Mouse (Mus musculus): Measurements from ENCODE around the gene Hoxd3. TPM values are rescaled to one million over a fixed set of nuclear protein-coding genes. Genes with fewer than 3 reads are reported as not detected.

Hoxd3 gene
- polyA plus RNA-seq, 1 experiment, result not detected

DNA sequence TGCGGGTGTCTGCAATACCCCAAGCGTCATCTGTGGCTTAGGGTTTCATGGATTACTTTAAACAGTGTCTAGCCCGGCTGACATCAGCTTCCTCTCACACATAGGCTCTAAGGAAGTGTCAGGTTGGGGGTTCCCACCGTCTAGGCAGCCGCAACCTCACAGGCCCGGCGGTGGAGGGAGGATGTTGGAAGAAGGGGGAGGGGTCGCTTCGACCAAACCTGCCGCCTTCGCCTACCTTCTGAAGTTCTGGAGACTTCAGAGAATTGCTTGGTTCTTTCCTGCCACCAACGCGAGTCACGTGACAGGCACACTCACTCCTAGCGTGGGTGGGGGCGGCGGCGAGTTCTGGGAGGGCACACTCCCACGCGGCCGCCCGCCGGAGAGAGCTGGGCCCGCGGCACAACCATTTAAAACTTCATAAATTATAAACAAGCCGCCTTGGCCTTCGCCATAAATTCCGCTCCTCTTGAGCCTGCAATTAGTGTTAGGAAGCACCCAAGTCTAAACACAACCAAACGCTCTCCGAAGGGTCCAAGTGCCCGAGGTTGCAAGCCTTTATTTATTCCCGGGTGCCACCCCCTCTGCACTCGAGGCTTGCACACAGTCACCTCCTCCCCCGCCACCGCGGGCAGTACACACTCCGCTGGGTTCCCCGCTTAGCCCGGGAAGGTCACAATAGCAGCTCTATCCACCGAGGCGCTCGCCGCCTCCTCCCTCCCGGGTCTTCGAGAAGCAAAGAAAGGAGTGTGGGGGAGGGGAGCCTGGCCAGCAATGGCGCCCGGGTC is 37.8 kb downstream of the Hoxd3 start:
- H3K4me1 ChIP-seq (ENCODE audit: control insufficient read depth, insufficient read depth, low read length), result no peaks in the 10 kb centered on the region
- no peaks in the 10 kb centered on the region for H3K36me3 ChIP-seq (ENCODE audit: control insufficient read depth, insufficient read depth, low read length, poor library complexity, severe bottlenecking)
- peak overlapping the region; percentile 19 for H3K4me3 ChIP-seq (ENCODE audit: low read depth, low read length)
- no peak overlapping the region for H3K9ac ChIP-seq (ENCODE audit: low read depth, poor library complexity, severe bottlenecking)
- no peaks in the 10 kb centered on the region for H3K9me3 ChIP-seq (replicated peaks; ENCODE audit: control insufficient read depth, insufficient read depth, low read length, poor library complexity, severe bottlenecking)
- TF ChIP-seq EP300 (IDR thresholded peaks at IDR 0.05; ENCODE audit: insufficient read depth, low read depth, low read length) (no peak), POLR2A (IDR thresholded peaks at IDR 0.05; ENCODE audit: insufficient read depth, low read length) (no peak), CTCF (IDR thresholded peaks at IDR 0.05; ENCODE audit: low read depth, low read length) (no peak)
- H3K27me3 ChIP-seq (ENCODE audit: control insufficient read depth, insufficient read depth, low read length, poor library complexity, severe bottlenecking), result peaks cover 41% of the 10 kb centered on the region
- H3K27ac ChIP-seq (ENCODE audit: insufficient read depth, low read length), result no peak overlapping the region

DNA sequence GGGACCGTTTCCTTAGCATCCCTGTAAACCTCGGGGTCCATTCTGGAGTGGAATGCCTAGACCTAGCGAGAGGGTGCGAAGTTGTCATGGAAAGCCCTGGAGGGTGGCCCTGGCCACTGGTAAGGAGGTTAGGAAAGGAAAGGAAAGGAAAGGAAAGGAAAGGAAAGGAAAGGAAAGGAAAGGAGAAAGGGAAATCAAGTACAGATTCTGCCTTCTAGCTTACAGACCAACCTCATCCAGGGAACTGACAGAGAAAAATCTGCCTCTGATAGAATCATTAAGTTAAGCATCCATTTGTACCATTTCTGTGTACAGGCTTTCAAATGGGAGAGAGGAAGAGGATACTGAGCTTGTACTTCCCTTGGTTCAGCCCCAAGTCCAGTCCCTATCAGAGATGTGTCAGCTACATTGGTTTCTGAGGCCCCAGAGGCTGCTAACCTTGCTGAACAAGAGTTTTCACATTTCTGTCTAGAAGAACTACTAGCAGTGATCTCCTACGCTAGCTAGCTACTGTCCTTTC is 39.1 kb downstream of the Hoxd3 start:
- Histone ChIP-seq H3K4me3 (ENCODE audit: low read depth, low read length) (no peak overlapping the region), H3K36me3 (ENCODE audit: control insufficient read depth, insufficient read depth, low read length, poor library complexity, severe bottlenecking) (no peaks in the 10 kb centered on the region), H3K4me1 (ENCODE audit: control insufficient read depth, insufficient read depth, low read length) (no peaks in the 10 kb centered on the region), H3K27me3 (ENCODE audit: control insufficient read depth, insufficient read depth, low read length, poor library complexity, severe bottlenecking) (peaks cover 39% of the 10 kb centered on the region), H3K27ac (ENCODE audit: insufficient read depth, low read length) (no peak overlapping the region), H3K9ac (ENCODE audit: low read depth, poor library complexity, severe bottlenecking) (no peak overlapping the region), H3K9me3 (replicated peaks; ENCODE audit: control insufficient read depth, insufficient read depth, low read length, poor library complexity, severe bottlenecking) (no peaks in the 10 kb centered on the region)
- no peak for TF ChIP-seq CTCF (IDR thresholded peaks at IDR 0.05; ENCODE audit: low read depth, low read length)
- no peak for TF ChIP-seq EP300 (IDR thresholded peaks at IDR 0.05; ENCODE audit: insufficient read depth, low read depth, low read length)
- no peak for TF ChIP-seq POLR2A (IDR thresholded peaks at IDR 0.05; ENCODE audit: insufficient read depth, low read length)

DNA sequence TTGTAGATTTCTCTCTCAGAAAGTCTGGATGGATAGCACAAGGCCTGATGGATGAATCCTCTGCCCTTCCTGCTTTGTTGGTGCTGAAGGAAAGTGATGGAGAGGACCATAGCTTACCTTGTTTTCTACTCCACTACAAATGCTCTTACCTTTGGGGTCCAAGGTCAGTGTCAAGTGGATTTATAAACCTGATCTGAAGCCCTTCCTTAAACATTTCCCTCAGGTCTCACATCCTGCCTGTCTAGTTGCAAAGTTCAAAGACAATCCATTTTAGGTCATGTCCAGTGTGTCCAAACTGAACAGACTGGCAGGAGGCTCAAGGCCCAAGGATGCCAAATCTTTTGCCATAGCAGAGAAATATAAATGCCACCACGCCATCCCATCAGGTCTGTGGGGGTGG is 40.1 kb downstream of the Hoxd3 start:
- H3K27me3 ChIP-seq (ENCODE audit: control insufficient read depth, insufficient read depth, low read length, poor library complexity, severe bottlenecking), result peaks cover 38% of the 10 kb centered on the region
- no peak overlapping the region for H3K27ac ChIP-seq (ENCODE audit: insufficient read depth, low read length)
- no peaks in the 10 kb centered on the region for H3K9me3 ChIP-seq (replicated peaks; ENCODE audit: control insufficient read depth, insufficient read depth, low read length, poor library complexity, severe bottlenecking)
- no peaks in the 10 kb centered on the region for H3K36me3 ChIP-seq (ENCODE audit: control insufficient read depth, insufficient read depth, low read length, poor library complexity, severe bottlenecking)
- no peaks in the 10 kb centered on the region for H3K4me1 ChIP-seq (ENCODE audit: control insufficient read depth, insufficient read depth, low read length)
- TF ChIP-seq POLR2A (IDR thresholded peaks at IDR 0.05; ENCODE audit: insufficient read depth, low read length), result no peak
- no peak for TF ChIP-seq EP300 (IDR thresholded peaks at IDR 0.05; ENCODE audit: insufficient read depth, low read depth, low read length)
- no peak for TF ChIP-seq CTCF (IDR thresholded peaks at IDR 0.05; ENCODE audit: low read depth, low read length)
- no peak overlapping the region for H3K9ac ChIP-seq (ENCODE audit: low read depth, poor library complexity, severe bottlenecking)
- no peak overlapping the region for H3K4me3 ChIP-seq (ENCODE audit: low read depth, low read length)

DNA sequence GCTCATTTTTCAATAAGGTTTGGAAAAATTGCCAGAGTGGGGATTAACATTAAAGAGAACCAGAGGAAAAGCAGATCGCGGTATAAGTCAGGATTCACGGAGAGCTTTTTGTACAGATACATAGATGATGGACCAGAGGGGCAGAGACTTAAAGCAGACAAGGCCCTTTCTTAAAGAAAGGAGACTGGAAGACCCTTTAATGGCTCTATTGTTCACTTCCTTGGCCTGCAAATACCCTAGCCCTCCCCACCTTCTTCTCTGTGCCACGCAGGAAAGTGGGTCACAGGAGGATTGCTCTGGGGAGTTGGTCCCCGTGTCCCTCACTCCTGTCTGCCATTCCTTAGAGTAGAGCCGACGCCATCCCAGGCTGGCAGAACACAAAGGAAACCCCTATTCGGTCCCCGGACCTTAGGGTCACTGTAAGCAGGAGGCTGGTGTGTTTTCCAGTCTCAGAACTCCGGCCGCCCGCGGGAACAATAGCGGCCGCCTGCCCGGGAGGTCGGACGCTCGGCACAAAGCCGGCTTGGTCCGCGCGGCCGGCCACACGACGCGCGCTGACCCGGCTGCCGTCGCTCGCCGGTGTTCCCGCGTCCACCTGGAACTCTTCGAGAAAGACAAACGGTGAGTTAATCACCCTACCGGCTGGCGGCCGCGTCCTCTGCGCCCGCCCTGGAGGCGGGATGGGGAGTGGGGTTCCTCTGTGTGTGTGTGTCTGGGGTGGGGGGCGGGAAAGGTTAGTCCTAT is 40.9 kb downstream of the Hoxd3 start:
- peaks cover 38% of the 10 kb centered on the region for H3K27me3 ChIP-seq (ENCODE audit: control insufficient read depth, insufficient read depth, low read length, poor library complexity, severe bottlenecking)
- TF ChIP-seq CTCF (IDR thresholded peaks at IDR 0.05; ENCODE audit: low read depth, low read length), result no peak
- no peak for TF ChIP-seq POLR2A (IDR thresholded peaks at IDR 0.05; ENCODE audit: insufficient read depth, low read length)
- TF ChIP-seq EP300 (IDR thresholded peaks at IDR 0.05; ENCODE audit: insufficient read depth, low read depth, low read length), result no peak
- H3K9me3 ChIP-seq (replicated peaks; ENCODE audit: control insufficient read depth, insufficient read depth, low read length, poor library complexity, severe bottlenecking), result no peaks in the 10 kb centered on the region
- peak overlapping the region; percentile 16 for H3K4me3 ChIP-seq (ENCODE audit: low read depth, low read length)
- H3K36me3 ChIP-seq (ENCODE audit: control insufficient read depth, insufficient read depth, low read length, poor library complexity, severe bottlenecking), result no peaks in the 10 kb centered on the region
- no peak overlapping the region for H3K9ac ChIP-seq (ENCODE audit: low read depth, poor library complexity, severe bottlenecking)
- no peak overlapping the region for H3K27ac ChIP-seq (ENCODE audit: insufficient read depth, low read length)
- no peaks in the 10 kb centered on the region for H3K4me1 ChIP-seq (ENCODE audit: control insufficient read depth, insufficient read depth, low read length)

DNA sequence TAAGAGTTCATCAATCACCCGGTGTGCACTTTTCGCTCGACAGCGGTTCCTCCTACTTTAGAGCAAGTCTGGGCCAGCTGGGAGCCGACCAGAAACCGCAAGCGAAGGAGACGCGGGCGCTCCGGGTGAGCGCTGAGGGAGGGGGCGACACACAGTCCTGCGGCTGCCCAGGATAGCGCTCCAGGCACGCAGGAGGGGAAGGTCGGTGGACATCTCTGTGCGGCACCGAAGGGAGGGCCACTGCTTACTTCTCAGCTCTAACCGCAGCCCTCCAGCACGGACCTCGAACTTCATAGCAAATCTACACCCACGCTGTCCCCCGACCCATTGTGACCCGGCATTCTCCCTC is 41.4 kb downstream of the Hoxd3 start:
- Histone ChIP-seq H3K36me3 (ENCODE audit: control insufficient read depth, insufficient read depth, low read length, poor library complexity, severe bottlenecking) (no peaks in the 10 kb centered on the region), H3K9me3 (replicated peaks; ENCODE audit: control insufficient read depth, insufficient read depth, low read length, poor library complexity, severe bottlenecking) (no peaks in the 10 kb centered on the region), H3K9ac (ENCODE audit: low read depth, poor library complexity, severe bottlenecking) (no peak overlapping the region), H3K27me3 (ENCODE audit: control insufficient read depth, insufficient read depth, low read length, poor library complexity, severe bottlenecking) (peaks cover 39% of the 10 kb centered on the region), H3K4me3 (ENCODE audit: low read depth, low read length) (peak overlapping the region; percentile 16), H3K27ac (ENCODE audit: insufficient read depth, low read length) (no peak overlapping the region), H3K4me1 (ENCODE audit: control insufficient read depth, insufficient read depth, low read length) (no peaks in the 10 kb centered on the region)
- no peak for TF ChIP-seq EP300 (IDR thresholded peaks at IDR 0.05; ENCODE audit: insufficient read depth, low read depth, low read length)
- TF ChIP-seq POLR2A (IDR thresholded peaks at IDR 0.05; ENCODE audit: insufficient read depth, low read length), result no peak
- no peak for TF ChIP-seq CTCF (IDR thresholded peaks at IDR 0.05; ENCODE audit: low read depth, low read length)

DNA sequence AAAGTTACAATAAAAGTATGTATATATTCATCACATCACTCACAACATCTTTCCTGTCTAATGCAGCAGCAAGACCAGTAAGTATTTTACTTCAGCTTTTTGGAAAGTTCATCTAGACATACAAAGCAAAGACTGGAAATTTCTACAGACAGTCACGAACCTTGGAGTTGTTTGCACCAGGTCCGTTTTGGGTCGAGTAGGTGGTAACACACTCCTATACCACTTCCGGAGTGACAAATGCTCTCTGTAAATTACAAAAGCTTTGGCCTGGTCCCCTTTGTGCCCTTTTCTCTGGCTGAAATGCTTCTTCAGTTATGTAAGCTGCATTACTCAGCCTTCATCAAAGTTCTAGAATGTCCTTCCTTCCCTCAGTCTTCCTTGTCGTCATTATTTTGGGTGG is 42.0 kb downstream of the Hoxd3 start:
- Histone ChIP-seq H3K27me3 (ENCODE audit: control insufficient read depth, insufficient read depth, low read length, poor library complexity, severe bottlenecking) (peaks cover 36% of the 10 kb centered on the region), H3K9ac (ENCODE audit: low read depth, poor library complexity, severe bottlenecking) (no peak overlapping the region), H3K36me3 (ENCODE audit: control insufficient read depth, insufficient read depth, low read length, poor library complexity, severe bottlenecking) (no peaks in the 10 kb centered on the region), H3K4me3 (ENCODE audit: low read depth, low read length) (no peak overlapping the region), H3K27ac (ENCODE audit: insufficient read depth, low read length) (no peak overlapping the region), H3K9me3 (replicated peaks; ENCODE audit: control insufficient read depth, insufficient read depth, low read length, poor library complexity, severe bottlenecking) (no peaks in the 10 kb centered on the region), H3K4me1 (ENCODE audit: control insufficient read depth, insufficient read depth, low read length) (no peaks in the 10 kb centered on the region)
- no peak for TF ChIP-seq EP300 (IDR thresholded peaks at IDR 0.05; ENCODE audit: insufficient read depth, low read depth, low read length)
- TF ChIP-seq POLR2A (IDR thresholded peaks at IDR 0.05; ENCODE audit: insufficient read depth, low read length), result no peak
- TF ChIP-seq CTCF (IDR thresholded peaks at IDR 0.05; ENCODE audit: low read depth, low read length), result no peak

Data from ES-Bruce4 (cell line).